Mouse (Mus musculus): ENCODE results near the gene Thbs2. TPM values are rescaled to one million over a fixed set of nuclear protein-coding genes. Genes with fewer than 3 reads are reported as not detected.

The Thbs2 gene
- total and polyA plus RNA-seq, 3 experiments = 0.05 TPM; not detected in 2

GRCm38 (mm10) chr17:14696281-14696795, 2.3 kb upstream of the Thbs2 start:
- no peak for DNase-seq (ENCODE audit: low spot score)
- no peak for ATAC-seq (ENCODE audit: extremely low read depth, insufficient number of reproducible peaks, low FRiP score, poor library complexity, severe bottlenecking)
- TF ChIP-seq GATA2 (IDR thresholded peaks at IDR 0.05; ENCODE audit: borderline replicate concordance, low read depth, low read length) (no peak), GATA1 (IDR thresholded peaks at IDR 0.05; ENCODE audit: borderline replicate concordance, low read length) (no peak), CTCF (IDR thresholded peaks at IDR 0.05; ENCODE audit: low read depth, low read length) (no peak), POLR2AphosphoS5 (IDR thresholded peaks at IDR 0.05; ENCODE audit: insufficient replicate concordance, low read depth, low read length) (no peak), TAL1 (conservative IDR thresholded peaks at IDR 0.05; ENCODE audit: low read depth, low read length) (no peak)
- H3K4me1 ChIP-seq (ENCODE audit: insufficient read depth, low read depth, low read length) = no peaks in the 10 kb centered on the region
- H3K27me3 ChIP-seq (ENCODE audit: insufficient read depth, low read length) = peaks cover 20% of the 10 kb centered on the region
- H3K4me3 ChIP-seq (ENCODE audit: low read depth, low read length) = no peak overlapping the region
- H3K9me3 ChIP-seq (replicated peaks) = no peaks in the 10 kb centered on the region
- no peaks in the 10 kb centered on the region for H3K36me3 ChIP-seq (replicated peaks)

GRCm38 (mm10) chr17:14693048-14693993, 714 bp downstream of the Thbs2 start:
- H3K9me3 ChIP-seq (replicated peaks) = no peaks in the 10 kb centered on the region
- no peak overlapping the region for H3K4me3 ChIP-seq (ENCODE audit: low read depth, low read length)
- no peaks in the 10 kb centered on the region for H3K4me1 ChIP-seq (ENCODE audit: insufficient read depth, low read depth, low read length)
- no peak for TF ChIP-seq TAL1 (conservative IDR thresholded peaks at IDR 0.05; ENCODE audit: low read depth, low read length)
- no peak for TF ChIP-seq POLR2AphosphoS5 (IDR thresholded peaks at IDR 0.05; ENCODE audit: insufficient replicate concordance, low read depth, low read length)
- no peak for TF ChIP-seq GATA1 (IDR thresholded peaks at IDR 0.05; ENCODE audit: borderline replicate concordance, low read length)
- no peak for TF ChIP-seq CTCF (IDR thresholded peaks at IDR 0.05; ENCODE audit: low read depth, low read length)
- TF ChIP-seq GATA2 (IDR thresholded peaks at IDR 0.05; ENCODE audit: borderline replicate concordance, low read depth, low read length) = no peak
- no peak for ATAC-seq (ENCODE audit: extremely low read depth, insufficient number of reproducible peaks, low FRiP score, poor library complexity, severe bottlenecking)
- no peak for DNase-seq (ENCODE audit: low spot score)
- H3K36me3 ChIP-seq (replicated peaks) = no peaks in the 10 kb centered on the region
- peaks cover 22% of the 10 kb centered on the region for H3K27me3 ChIP-seq (ENCODE audit: insufficient read depth, low read length)

- H3K4me1 ChIP-seq (ENCODE audit: insufficient read depth, low read depth, low read length) = no peaks in the 10 kb centered on the region
- no peak for ATAC-seq (ENCODE audit: extremely low read depth, insufficient number of reproducible peaks, low FRiP score, poor library complexity, severe bottlenecking)
- peaks cover 22% of the 10 kb centered on the region for H3K27me3 ChIP-seq (ENCODE audit: insufficient read depth, low read length)
- H3K9me3 ChIP-seq (replicated peaks) = no peaks in the 10 kb centered on the region
- no peak for DNase-seq (ENCODE audit: low spot score)
- TF ChIP-seq GATA2 (IDR thresholded peaks at IDR 0.05; ENCODE audit: borderline replicate concordance, low read depth, low read length) (no peak), CTCF (IDR thresholded peaks at IDR 0.05; ENCODE audit: low read depth, low read length) (no peak)
- H3K4me3 ChIP-seq (ENCODE audit: low read depth, low read length) = no peak overlapping the region
- no peaks in the 10 kb centered on the region for H3K36me3 ChIP-seq (replicated peaks)
Measured at GRCm38 (mm10) chr17:14691901-14692300, 2.1 kb downstream of the Thbs2 start.

GRCm38 (mm10) chr17:14691197-14691596, 2.8 kb downstream of the Thbs2 start:
- Histone ChIP-seq H3K9me3 (replicated peaks) (no peaks in the 10 kb centered on the region), H3K4me1 (ENCODE audit: insufficient read depth, low read depth, low read length) (no peaks in the 10 kb centered on the region), H3K27me3 (ENCODE audit: insufficient read depth, low read length) (peaks cover 24% of the 10 kb centered on the region), H3K36me3 (replicated peaks) (no peaks in the 10 kb centered on the region), H3K4me3 (ENCODE audit: low read depth, low read length) (no peak overlapping the region)
- ATAC-seq (ENCODE audit: extremely low read depth, insufficient number of reproducible peaks, low FRiP score, poor library complexity, severe bottlenecking) (no peak), DNase-seq (ENCODE audit: low spot score) (no peak)
- no peak for TF ChIP-seq GATA1 (IDR thresholded peaks at IDR 0.05; ENCODE audit: borderline replicate concordance, low read length)
- no peak for TF ChIP-seq GATA2 (IDR thresholded peaks at IDR 0.05; ENCODE audit: borderline replicate concordance, low read depth, low read length)

GRCm38 (mm10) chr17:14682836-14683235, 11.2 kb downstream of the Thbs2 start:
- Histone ChIP-seq H3K27me3 (ENCODE audit: insufficient read depth, low read length) (peaks cover 3% of the 10 kb centered on the region), H3K4me1 (ENCODE audit: insufficient read depth, low read depth, low read length) (no peaks in the 10 kb centered on the region), H3K4me3 (ENCODE audit: low read depth, low read length) (no peak overlapping the region), H3K36me3 (replicated peaks) (no peaks in the 10 kb centered on the region), H3K9me3 (replicated peaks) (no peaks in the 10 kb centered on the region)
- DNase-seq (ENCODE audit: low spot score) (no peak), ATAC-seq (ENCODE audit: extremely low read depth, insufficient number of reproducible peaks, low FRiP score, poor library complexity, severe bottlenecking) (no peak)
- TF ChIP-seq GATA2 (IDR thresholded peaks at IDR 0.05; ENCODE audit: borderline replicate concordance, low read depth, low read length) (no peak), POLR2AphosphoS5 (IDR thresholded peaks at IDR 0.05; ENCODE audit: insufficient replicate concordance, low read depth, low read length) (no peak), CTCF (IDR thresholded peaks at IDR 0.05; ENCODE audit: low read depth, low read length) (no peak), TAL1 (conservative IDR thresholded peaks at IDR 0.05; ENCODE audit: low read depth, low read length) (no peak), GATA1 (IDR thresholded peaks at IDR 0.05; ENCODE audit: borderline replicate concordance, low read length) (no peak)

GRCm38 (mm10) chr17:14681047-14681446, 13.0 kb downstream of the Thbs2 start:
- no peak for DNase-seq (ENCODE audit: low spot score)
- H3K9me3 ChIP-seq (replicated peaks) = no peaks in the 10 kb centered on the region
- no peak for ATAC-seq (ENCODE audit: extremely low read depth, insufficient number of reproducible peaks, low FRiP score, poor library complexity, severe bottlenecking)
- H3K4me3 ChIP-seq (ENCODE audit: low read depth, low read length) = no peak overlapping the region
- peaks cover 4% of the 10 kb centered on the region for H3K27me3 ChIP-seq (ENCODE audit: insufficient read depth, low read length)
- H3K4me1 ChIP-seq (ENCODE audit: insufficient read depth, low read depth, low read length) = no peaks in the 10 kb centered on the region
- TF ChIP-seq CTCF (IDR thresholded peaks at IDR 0.05; ENCODE audit: low read depth, low read length) = no peak
- no peak for TF ChIP-seq GATA2 (IDR thresholded peaks at IDR 0.05; ENCODE audit: borderline replicate concordance, low read depth, low read length)
- TF ChIP-seq TAL1 (conservative IDR thresholded peaks at IDR 0.05; ENCODE audit: low read depth, low read length) = no peak
- TF ChIP-seq POLR2AphosphoS5 (IDR thresholded peaks at IDR 0.05; ENCODE audit: insufficient replicate concordance, low read depth, low read length) = no peak
- TF ChIP-seq GATA1 (IDR thresholded peaks at IDR 0.05; ENCODE audit: borderline replicate concordance, low read length) = no peak
- H3K36me3 ChIP-seq (replicated peaks) = no peaks in the 10 kb centered on the region
